Mouse (Mus musculus): ENCODE data around the gene Olfr464. TPM values are rescaled to one million over a fixed set of nuclear protein-coding genes. Genes with fewer than 3 reads are reported as not detected.

Gene Olfr464
- polyA plus RNA-seq (2012; ENCODE audit: insufficient read depth, insufficient read length, missing spikeins): not detected in 2 replicates

- Histone ChIP-seq H3K4me3 (ENCODE audit: insufficient read depth, low read depth, low read length) (no peak within 1 kb of the TSS), H3K4me1 (ENCODE audit: control insufficient read depth, insufficient read depth, insufficient read length, low read length) (no peaks in the 10 kb centered on the region), H3K27ac (replicated peaks; ENCODE audit: low read depth, low read length) (no peak within 1 kb of the TSS)
Measured at GRCm38 (mm10) chr11:87920966-87921365, at the start of gene Olfr464. Olfr464 (minus strand) TSS chr11:87920967.

GRCm38 (mm10) chr11:87968356-87969122 is 47.8 kb upstream of the Olfr464 start:
- no peak overlapping the region for H3K4me3 ChIP-seq (ENCODE audit: insufficient read depth, low read depth, low read length)

GRCm38 (mm10) chr11:87967692-87968289 is 47.0 kb upstream of the Olfr464 start:
- no peaks in the 10 kb centered on the region for H3K4me1 ChIP-seq (ENCODE audit: control insufficient read depth, insufficient read depth, insufficient read length, low read length)
- H3K27ac ChIP-seq (replicated peaks; ENCODE audit: low read depth, low read length): no peak overlapping the region
- H3K4me3 ChIP-seq (ENCODE audit: insufficient read depth, low read depth, low read length): peak overlapping the region; percentile 33; the same call in 1 of the 2 replicates

More at GRCm38 (mm10) chr11:87968356-87969122, 47.8 kb upstream of the Olfr464 start:
- H3K27ac ChIP-seq (replicated peaks; ENCODE audit: low read depth, low read length): no peak overlapping the region
- no peaks in the 10 kb centered on the region for H3K4me1 ChIP-seq (ENCODE audit: control insufficient read depth, insufficient read depth, insufficient read length, low read length)

GRCm38 (mm10) chr11:87966214-87966613 is 45.4 kb upstream of the Olfr464 start:
- Histone ChIP-seq H3K4me3 (ENCODE audit: insufficient read depth, low read depth, low read length) (no peak overlapping the region), H3K27ac (replicated peaks; ENCODE audit: low read depth, low read length) (no peak overlapping the region), H3K4me1 (ENCODE audit: control insufficient read depth, insufficient read depth, insufficient read length, low read length) (no peaks in the 10 kb centered on the region)

- Histone ChIP-seq H3K4me3 (ENCODE audit: insufficient read depth, low read depth, low read length) (no peak overlapping the region), H3K27ac (replicated peaks; ENCODE audit: low read depth, low read length) (no peak overlapping the region), H3K4me1 (ENCODE audit: control insufficient read depth, insufficient read depth, insufficient read length, low read length) (no peaks in the 10 kb centered on the region)
Measured at GRCm38 (mm10) chr11:87965293-87965692, 44.5 kb upstream of the Olfr464 start.

GRCm38 (mm10) chr11:87957066-87957465 is 36.3 kb upstream of the Olfr464 start:
- H3K27ac ChIP-seq (replicated peaks; ENCODE audit: low read depth, low read length): no peak overlapping the region
- no peak overlapping the region for H3K4me3 ChIP-seq (ENCODE audit: insufficient read depth, low read depth, low read length)
- H3K4me1 ChIP-seq (ENCODE audit: control insufficient read depth, insufficient read depth, insufficient read length, low read length): no peaks in the 10 kb centered on the region

GRCm38 (mm10) chr11:87955144-87955543 is 34.4 kb upstream of the Olfr464 start:
- Histone ChIP-seq H3K4me1 (ENCODE audit: control insufficient read depth, insufficient read depth, insufficient read length, low read length) (no peaks in the 10 kb centered on the region), H3K27ac (replicated peaks; ENCODE audit: low read depth, low read length) (no peak overlapping the region), H3K4me3 (ENCODE audit: insufficient read depth, low read depth, low read length) (no peak overlapping the region)

- no peak overlapping the region for H3K4me3 ChIP-seq (ENCODE audit: insufficient read depth, low read depth, low read length)
- H3K4me1 ChIP-seq (ENCODE audit: control insufficient read depth, insufficient read depth, insufficient read length, low read length): no peaks in the 10 kb centered on the region
- no peak overlapping the region for H3K27ac ChIP-seq (replicated peaks; ENCODE audit: low read depth, low read length)
Measured at GRCm38 (mm10) chr11:87949990-87950389, 29.2 kb upstream of the Olfr464 start.

GRCm38 (mm10) chr11:87935467-87935866 is 14.7 kb upstream of the Olfr464 start:
- H3K4me1 ChIP-seq (ENCODE audit: control insufficient read depth, insufficient read depth, insufficient read length, low read length): no peaks in the 10 kb centered on the region
- no peak overlapping the region for H3K27ac ChIP-seq (replicated peaks; ENCODE audit: low read depth, low read length)
- H3K4me3 ChIP-seq (ENCODE audit: insufficient read depth, low read depth, low read length): no peak overlapping the region

- Histone ChIP-seq H3K4me1 (ENCODE audit: control insufficient read depth, insufficient read depth, insufficient read length, low read length) (no peaks in the 10 kb centered on the region), H3K27ac (replicated peaks; ENCODE audit: low read depth, low read length) (no peak overlapping the region), H3K4me3 (ENCODE audit: insufficient read depth, low read depth, low read length) (no peak overlapping the region)
Measured at GRCm38 (mm10) chr11:87933731-87934130, 13.0 kb upstream of the Olfr464 start.

GRCm38 (mm10) chr11:87930348-87930747 is 9.6 kb upstream of the Olfr464 start:
- H3K27ac ChIP-seq (replicated peaks; ENCODE audit: low read depth, low read length): no peak overlapping the region
- no peaks in the 10 kb centered on the region for H3K4me1 ChIP-seq (ENCODE audit: control insufficient read depth, insufficient read depth, insufficient read length, low read length)
- H3K4me3 ChIP-seq (ENCODE audit: insufficient read depth, low read depth, low read length): no peak overlapping the region

- Histone ChIP-seq H3K27ac (replicated peaks; ENCODE audit: low read depth, low read length) (no peak overlapping the region), H3K4me3 (ENCODE audit: insufficient read depth, low read depth, low read length) (no peak overlapping the region), H3K4me1 (ENCODE audit: control insufficient read depth, insufficient read depth, insufficient read length, low read length) (no peaks in the 10 kb centered on the region)
Measured at GRCm38 (mm10) chr11:87920301-87920700, 466 bp downstream of the Olfr464 start.

- Histone ChIP-seq H3K27ac (replicated peaks; ENCODE audit: low read depth, low read length) (no peak overlapping the region), H3K4me1 (ENCODE audit: control insufficient read depth, insufficient read depth, insufficient read length, low read length) (no peaks in the 10 kb centered on the region), H3K4me3 (ENCODE audit: insufficient read depth, low read depth, low read length) (no peak overlapping the region)
Measured at GRCm38 (mm10) chr11:87916005-87916404, 4.8 kb downstream of the Olfr464 start.

- no peak overlapping the region for H3K27ac ChIP-seq (replicated peaks; ENCODE audit: low read depth, low read length)
- H3K4me1 ChIP-seq (ENCODE audit: control insufficient read depth, insufficient read depth, insufficient read length, low read length): no peaks in the 10 kb centered on the region
- no peak overlapping the region for H3K4me3 ChIP-seq (ENCODE audit: insufficient read depth, low read depth, low read length)
Measured at GRCm38 (mm10) chr11:87904331-87904730, 16.4 kb downstream of the Olfr464 start.

- Histone ChIP-seq H3K4me3 (ENCODE audit: insufficient read depth, low read depth, low read length) (no peak within 1 kb of the TSS), H3K27ac (replicated peaks; ENCODE audit: low read depth, low read length) (no peak within 1 kb of the TSS), H3K4me1 (ENCODE audit: control insufficient read depth, insufficient read depth, insufficient read length, low read length) (no peaks in the 10 kb centered on the region)
Measured at GRCm38 (mm10) chr11:87897287-87897686, 23.5 kb downstream of the Olfr464 start, which contains the start of gene Olfr463. Olfr463 (minus strand) TSS chr11:87897387.

- Histone ChIP-seq H3K4me3 (ENCODE audit: insufficient read depth, low read depth, low read length) (no peak within 1 kb of the TSS), H3K27ac (replicated peaks; ENCODE audit: low read depth, low read length) (no peak within 1 kb of the TSS)
Measured at GRCm38 (mm10) chr11:87892168-87892567, 28.6 kb downstream of the Olfr464 start, which contains the start of gene Olfr462. Olfr462 (minus strand) TSS chr11:87892268.

More at GRCm38 (mm10) chr11:87892168-87892567, 28.6 kb downstream of the Olfr464 start, which contains the start of gene Olfr462:
- no peaks in the 10 kb centered on the region for H3K4me1 ChIP-seq (ENCODE audit: control insufficient read depth, insufficient read depth, insufficient read length, low read length)
